Mouse (Mus musculus): ENCODE data around the gene Aggf1. TPM values are rescaled to one million over a fixed set of nuclear protein-coding genes. Genes with fewer than 3 reads are reported as not detected.
A peak's percentile ranks its signal among the peaks of the same experiment; 100 is the strongest.

The Aggf1 gene
- total RNA-seq, 2 experiments from 2014 or later: 49.3 TPM

DNA sequence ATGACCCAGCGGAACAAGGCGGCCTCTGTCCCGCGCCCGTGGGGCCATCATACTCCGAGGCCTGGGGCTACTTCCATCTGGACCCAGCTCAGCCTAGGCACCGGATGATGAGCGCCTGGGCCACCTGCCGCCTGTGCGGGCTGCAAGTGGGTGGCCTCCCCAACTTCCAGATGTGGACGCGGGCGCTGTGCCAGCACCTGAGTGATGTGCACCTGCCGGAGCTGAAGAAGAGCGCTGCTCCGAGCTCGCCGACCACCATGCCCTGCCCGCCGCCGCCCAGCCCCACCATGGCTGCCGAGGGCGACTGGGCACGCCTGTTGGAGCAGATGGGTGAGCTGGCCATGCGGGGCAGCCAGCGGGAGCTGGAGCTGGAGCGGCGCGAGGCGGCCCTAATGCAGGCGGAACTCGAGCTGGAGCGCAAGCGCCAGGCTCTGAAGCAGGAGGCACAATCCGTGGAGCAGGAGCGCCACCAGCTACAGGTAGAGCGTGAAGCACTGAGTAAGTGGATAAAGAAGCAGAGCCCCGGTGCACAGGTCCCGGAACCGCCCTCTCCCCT lies 39.0 kb downstream of the Aggf1 start:
- peak in 1 of 2 experiments; percentile 17 for DNase-seq (ENCODE audit: extremely low spot score in 1 of 2, low spot score in 1 of 2)

DNA sequence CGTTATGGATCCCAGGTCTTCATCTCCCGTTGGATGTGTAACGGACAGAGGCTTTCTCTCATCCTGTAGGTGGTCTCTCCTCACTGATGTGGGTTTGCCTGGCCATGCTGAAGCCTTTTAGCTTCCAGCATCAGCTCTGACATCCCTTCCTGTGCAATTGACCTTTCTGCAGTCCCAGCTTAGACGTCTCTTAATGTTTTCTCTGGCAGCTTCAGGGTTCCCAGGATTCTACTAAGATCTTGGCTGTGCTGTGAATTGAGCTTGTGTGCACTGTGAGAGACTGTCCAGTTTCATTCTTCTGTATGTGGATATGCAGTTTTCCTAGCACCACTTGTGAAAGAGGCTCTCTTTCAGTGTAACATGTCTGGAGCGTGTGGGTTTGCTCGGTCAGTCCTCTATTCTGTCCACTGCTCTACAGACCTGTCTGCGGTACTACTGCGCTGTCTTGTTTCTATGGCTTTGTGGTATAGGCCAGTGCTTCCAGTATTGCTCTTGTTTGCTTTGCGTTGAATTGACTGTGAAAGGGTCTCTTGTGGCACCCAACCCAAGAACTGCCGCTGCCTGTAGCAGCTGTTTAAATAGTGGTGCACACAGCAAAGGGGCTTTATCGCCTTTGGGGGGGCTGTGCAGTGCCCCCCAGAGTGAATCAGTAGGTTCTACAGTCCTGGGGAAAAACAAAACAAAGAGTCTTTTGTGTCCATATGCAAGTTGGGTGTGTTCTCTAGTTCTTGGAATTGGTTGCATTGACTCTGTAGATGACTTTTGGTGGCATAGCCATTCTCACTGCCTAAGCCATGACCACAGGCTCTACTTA lies 42.9 kb downstream of the Aggf1 start:
- DNase-seq (ENCODE audit: extremely low spot score in 1 of 2, low spot score in 1 of 2): no peak

GRCm38 (mm10) chr13:95330507-95330906 lies 44.6 kb downstream of the Aggf1 start:
- DNase-seq (ENCODE audit: extremely low spot score in 1 of 2, low spot score in 1 of 2): no peak

DNA sequence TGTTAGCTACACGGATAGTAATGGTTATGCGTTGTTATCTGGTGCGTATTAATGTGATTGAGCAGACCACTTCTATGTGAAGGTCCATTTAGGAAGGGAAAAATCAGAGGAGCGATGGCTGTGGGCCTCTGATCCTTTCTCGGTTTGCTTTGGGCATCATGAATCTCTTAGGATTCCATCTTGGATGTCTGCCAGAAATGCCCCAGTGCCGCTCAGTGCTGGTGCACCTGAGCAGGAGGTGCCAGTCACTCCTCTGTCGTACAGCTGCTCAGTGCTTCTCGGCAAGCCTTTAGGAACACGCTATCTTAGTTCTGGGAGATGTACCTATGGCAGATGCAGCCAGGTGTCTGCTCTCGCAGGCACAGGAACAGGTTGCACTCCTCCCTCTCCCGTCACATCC lies 46.4 kb downstream of the Aggf1 start:
- no peak for DNase-seq (ENCODE audit: extremely low spot score in 1 of 2, low spot score in 1 of 2)

DNA sequence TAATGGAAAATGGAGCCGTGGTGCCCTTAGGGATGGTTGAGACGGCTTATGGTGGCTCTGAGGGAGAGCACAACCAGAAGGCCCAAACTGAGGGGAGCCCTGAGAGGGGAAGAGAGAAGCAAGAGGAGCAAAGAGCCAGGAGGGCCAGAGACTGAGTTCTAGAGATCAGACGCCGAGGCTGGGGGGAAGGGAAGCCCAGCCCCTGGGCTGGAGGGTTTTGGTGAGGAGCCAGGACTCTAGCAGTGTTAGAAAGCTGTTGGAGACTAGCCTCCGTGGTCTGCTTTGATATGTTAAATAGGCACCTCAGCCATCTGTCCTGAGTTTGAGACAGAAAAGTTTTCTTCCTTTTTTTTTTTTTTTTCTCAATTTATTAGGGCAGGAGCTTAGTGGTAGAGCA lies 47.8 kb downstream of the Aggf1 start:
- peak in 1 of 2 experiments; percentile 29 for DNase-seq (ENCODE audit: extremely low spot score in 1 of 2, low spot score in 1 of 2)

DNA sequence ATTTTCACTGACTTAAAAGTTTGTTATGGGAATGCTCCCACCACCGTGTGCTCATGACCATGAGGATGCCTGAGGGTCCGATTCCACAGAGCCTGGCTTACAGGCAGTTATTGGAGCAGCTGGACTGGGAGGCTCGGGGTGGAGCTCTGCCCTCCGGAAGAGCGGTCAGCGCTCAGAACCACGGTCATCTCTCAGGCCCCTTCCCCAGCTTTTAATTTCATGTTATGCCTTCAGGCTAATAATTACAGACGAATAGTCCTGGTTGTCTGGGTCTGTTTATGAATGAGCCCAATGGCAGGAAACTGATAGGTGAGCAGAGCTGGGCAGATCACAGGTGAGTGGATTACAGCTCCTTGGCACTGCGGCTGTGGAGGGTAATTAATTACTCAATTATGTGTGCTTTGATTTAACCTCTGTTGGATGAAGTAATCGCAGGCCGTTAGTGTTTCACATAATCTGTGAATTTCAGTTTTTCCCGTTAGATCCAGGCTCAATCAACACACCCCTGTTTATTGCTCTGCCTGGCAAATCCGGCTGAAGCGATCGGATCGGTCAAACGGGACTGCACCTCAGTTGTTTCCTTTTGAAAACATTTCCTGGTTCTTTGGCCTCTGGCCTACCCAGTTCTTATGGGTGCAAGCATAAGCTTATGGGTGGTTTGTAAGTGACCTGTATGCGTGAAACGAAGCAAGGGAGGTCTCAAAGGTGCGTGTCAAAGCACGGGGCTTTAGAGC lies 48.4 kb downstream of the Aggf1 start:
- no peak for DNase-seq (ENCODE audit: extremely low spot score in 1 of 2, low spot score in 1 of 2)

GRCm38 (mm10) chr13:95325907-95326550 lies 49.1 kb downstream of the Aggf1 start:
- no peak for DNase-seq (ENCODE audit: extremely low spot score in 1 of 2, low spot score in 1 of 2)

GRCm38 (mm10) chr13:95325080-95325906 lies 49.9 kb downstream of the Aggf1 start:
- peak; percentile 52 to 70 for DNase-seq (ENCODE audit: extremely low spot score in 1 of 2, low spot score in 1 of 2)

DNA sequence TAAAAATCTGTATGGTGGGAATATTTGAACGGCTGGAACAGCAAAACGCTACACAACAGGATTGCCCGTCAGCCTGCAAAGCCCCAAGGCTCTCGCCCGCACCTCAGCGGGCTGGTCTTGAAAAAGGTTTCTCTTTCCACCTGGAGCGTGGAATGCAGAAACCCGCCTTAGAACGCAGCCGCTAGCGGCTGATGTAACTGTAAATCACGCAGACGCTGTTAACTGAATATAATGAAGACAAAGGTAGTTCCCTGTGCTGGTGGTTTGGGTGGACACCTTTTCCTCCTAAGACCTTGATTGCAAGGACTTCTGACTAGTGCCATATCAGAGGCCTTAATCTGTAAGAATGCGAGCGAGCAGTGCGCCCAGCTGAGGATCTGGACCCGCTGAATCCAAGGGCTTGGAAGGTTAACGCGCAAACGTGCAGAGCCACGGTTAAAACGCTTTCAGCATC lies 50.5 kb downstream of the Aggf1 start:
- DNase-seq (ENCODE audit: extremely low spot score in 1 of 2, low spot score in 1 of 2): peak in 1 of 2 experiments; percentile 36

DNA sequence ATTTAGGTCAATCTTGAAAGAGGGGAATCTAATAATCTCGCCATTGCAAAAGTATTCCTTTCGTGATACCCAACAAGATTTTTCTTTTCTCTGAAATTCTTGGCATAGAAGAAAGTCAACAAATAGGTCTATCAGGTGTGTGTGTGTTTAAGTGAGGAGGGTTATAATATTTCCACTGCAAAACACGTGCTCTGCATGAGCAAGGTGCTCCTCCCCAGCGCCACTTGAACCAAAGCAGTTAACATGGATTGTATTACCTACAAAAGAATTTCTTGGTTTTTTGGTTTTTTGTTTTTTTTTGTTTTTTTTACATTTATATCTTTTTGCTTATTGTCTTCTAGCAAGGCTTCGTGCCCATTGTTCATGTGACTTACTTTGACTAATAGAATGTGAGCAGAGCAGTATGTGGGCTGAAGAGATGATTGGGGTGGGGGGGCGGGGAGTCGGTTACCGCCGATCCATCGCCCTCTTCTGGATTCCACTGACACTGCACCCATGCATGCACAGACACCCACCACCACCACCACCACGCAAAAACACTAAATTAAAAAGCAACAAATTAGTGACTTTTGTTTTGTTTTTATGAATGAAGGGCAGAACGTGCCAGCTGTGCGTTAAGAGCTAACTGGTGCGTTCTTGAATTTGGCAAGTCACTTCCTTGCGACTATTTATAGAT lies 51.1 kb downstream of the Aggf1 start:
- DNase-seq (ENCODE audit: extremely low spot score in 1 of 2, low spot score in 1 of 2): peak in 1 of 2 experiments; percentile 73

GRCm38 (mm10) chr13:95323400-95323799 lies 51.8 kb downstream of the Aggf1 start, which contains the start of gene Zbed3:
Zbed3 (plus strand) TSS chr13:95323612.
- DNase-seq (ENCODE audit: extremely low spot score in 1 of 2, low spot score in 1 of 2): no peak

DNA sequence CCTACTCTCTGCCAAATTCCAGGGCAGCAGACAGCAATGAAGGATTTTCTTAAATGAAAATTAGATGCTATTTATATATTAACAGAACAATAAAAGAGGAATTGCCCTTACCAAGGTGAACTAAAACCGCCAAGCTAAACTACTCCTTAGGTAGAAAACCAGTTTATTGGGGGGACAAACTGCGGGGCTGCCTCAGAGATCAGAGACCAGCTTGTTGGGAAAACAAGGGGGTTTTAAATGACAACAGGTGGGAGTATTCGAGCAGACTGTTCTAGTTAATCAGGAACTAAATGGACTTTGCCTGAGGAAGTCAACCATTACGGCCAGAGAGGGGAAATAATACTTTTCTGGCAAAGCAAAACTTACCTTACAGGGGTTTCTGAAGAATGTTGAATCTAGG lies 54.7 kb downstream of the Aggf1 start:
- DNase-seq (ENCODE audit: extremely low spot score in 1 of 2, low spot score in 1 of 2): no peak

GRCm38 (mm10) chr13:95319153-95319552 lies 56.0 kb downstream of the Aggf1 start:
- no peak for DNase-seq (ENCODE audit: extremely low spot score in 1 of 2, low spot score in 1 of 2)

GRCm38 (mm10) chr13:95312016-95312415 lies 63.1 kb downstream of the Aggf1 start:
- no peak for DNase-seq (ENCODE audit: extremely low spot score in 1 of 2, low spot score in 1 of 2)

- no peak for DNase-seq (ENCODE audit: extremely low spot score in 1 of 2, low spot score in 1 of 2)
These were observed 68.0 kb downstream of the Aggf1 start for GRCm38 (mm10) chr13:95307100-95307655.

DNA sequence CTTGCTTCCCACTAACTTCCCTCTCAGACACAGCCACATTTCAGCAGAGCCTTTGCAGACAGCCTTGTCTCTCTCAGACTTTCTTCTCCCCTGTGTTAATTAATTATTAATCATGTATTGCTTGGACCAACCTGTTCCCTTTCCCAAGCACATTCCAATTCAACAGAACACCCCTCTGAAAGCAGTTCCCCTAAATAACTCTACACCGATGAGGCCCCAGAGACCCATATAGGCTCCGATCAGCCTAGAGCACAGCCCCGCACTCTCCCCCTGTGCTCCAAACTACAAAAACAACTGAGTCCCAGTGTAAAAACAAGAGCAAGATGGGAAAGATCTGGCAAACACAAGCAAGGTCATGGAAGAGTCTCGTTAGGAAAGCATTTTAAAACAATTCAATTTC lies 68.6 kb downstream of the Aggf1 start:
- no peak for DNase-seq (ENCODE audit: extremely low spot score in 1 of 2, low spot score in 1 of 2)

Data from layer of hippocampus, postnatal 25 days (tissue).